Mouse (Mus musculus): Measurements from ENCODE around the gene Cdx2.

The Cdx2 gene

DNA sequence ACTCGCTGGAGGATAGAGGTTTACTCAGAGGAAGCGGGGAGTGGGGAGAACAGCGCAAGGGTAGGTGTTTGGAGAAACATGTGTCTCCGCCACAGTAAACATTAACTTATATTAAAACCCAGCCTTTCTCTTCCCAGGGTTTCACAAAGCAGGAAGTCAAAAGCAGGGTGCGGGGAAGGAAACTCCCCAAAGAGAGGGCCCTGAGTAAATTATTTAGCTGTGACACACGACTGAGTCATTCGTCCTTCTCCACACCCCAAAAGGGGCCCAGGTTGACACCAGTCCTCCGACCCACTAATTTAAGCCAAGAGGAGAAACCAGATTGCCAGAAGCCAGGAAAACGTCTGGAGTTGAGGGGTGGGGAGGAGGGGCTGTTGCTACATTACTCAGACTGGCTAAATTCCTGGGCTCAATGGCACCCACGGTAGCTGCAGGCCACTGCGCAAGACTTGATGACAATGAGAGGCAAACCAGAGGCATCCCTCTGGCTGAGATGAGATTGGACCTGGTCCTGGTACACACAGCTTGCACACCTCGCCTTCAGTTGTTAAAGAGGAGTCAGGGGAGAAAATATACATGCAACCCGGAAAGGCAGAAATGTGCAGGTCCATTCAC is 14.5 kb downstream of the Cdx2 start:
- no peak for DNase-seq (ENCODE audit: low spot score in 2 of 2)

DNA sequence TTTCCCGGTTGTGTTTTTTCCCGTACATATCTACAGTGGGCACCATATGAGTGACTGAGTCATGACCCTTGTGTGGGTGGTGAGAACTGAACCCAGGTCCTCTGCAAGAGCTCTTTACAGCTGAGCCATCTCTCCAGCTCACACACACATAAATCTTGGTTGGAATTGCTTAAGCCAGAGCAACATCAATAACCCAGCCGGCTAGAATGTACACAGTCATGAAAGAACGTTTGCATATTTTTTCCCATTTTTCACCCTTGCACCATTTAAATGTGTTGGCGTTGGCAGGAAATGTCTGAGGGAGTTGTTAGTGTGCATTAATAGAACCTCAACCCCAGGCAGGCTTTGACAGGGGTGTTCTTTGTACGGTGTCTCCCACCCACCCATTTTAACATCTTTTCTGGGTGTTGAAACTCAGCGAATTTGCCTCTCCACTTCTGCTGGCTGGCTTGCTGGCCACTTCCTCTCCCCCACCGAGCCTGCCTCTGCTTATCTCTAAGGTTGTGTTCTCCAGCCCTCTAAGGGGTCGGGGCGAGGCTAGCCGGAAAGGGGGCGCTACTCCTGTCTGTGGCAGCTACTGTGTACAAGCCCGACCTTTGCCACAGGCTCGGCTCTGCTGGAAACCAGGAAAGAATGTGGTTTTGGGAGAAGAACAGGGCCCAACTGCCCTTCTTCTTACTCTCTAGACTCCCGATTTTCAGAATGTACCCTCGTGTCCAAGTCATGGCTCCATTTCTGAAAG is 15.1 kb downstream of the Cdx2 start:
- DNase-seq (ENCODE audit: low spot score in 2 of 2), result no peak

DNA sequence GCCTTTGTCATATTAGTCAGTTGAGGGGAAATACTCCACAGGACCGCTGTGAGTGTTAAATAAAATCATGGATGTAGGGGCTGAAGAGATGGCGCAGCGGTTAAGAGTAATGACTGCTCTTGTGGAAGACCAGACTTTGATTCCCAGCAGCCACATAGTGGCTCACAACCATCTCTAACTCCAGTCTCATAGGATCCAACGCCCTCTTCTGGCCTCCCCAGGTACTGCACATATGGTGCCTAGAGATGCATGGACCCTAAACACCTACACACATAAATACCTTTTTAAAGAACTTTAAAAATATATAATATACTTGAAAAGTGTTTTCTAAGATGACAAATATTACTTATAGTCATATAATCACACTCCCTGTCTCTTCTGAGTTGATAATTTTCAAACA is 22.7 kb downstream of the Cdx2 start:
- no peak for DNase-seq (ENCODE audit: low spot score in 2 of 2)

DNA sequence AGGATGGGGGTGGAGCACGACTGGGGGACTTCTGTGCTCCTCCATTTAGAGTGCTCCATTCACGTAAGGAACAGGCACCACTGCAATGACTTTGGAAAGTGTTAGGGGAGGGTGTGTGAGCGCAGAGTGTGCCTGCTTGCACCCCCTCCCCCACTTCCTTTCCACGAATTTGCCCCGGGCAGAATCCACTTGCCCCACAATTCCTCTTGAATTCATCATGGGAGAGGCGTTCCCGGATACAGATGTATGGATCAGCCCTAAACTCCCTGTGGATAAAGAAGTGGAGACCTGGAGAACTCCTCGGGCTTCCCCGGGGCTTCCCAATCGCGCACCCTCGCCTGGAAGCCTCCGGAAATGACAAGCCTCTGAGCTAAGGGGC is 29.5 kb downstream of the Cdx2 start:
- DNase-seq (ENCODE audit: low spot score in 2 of 2), result no peak

DNA sequence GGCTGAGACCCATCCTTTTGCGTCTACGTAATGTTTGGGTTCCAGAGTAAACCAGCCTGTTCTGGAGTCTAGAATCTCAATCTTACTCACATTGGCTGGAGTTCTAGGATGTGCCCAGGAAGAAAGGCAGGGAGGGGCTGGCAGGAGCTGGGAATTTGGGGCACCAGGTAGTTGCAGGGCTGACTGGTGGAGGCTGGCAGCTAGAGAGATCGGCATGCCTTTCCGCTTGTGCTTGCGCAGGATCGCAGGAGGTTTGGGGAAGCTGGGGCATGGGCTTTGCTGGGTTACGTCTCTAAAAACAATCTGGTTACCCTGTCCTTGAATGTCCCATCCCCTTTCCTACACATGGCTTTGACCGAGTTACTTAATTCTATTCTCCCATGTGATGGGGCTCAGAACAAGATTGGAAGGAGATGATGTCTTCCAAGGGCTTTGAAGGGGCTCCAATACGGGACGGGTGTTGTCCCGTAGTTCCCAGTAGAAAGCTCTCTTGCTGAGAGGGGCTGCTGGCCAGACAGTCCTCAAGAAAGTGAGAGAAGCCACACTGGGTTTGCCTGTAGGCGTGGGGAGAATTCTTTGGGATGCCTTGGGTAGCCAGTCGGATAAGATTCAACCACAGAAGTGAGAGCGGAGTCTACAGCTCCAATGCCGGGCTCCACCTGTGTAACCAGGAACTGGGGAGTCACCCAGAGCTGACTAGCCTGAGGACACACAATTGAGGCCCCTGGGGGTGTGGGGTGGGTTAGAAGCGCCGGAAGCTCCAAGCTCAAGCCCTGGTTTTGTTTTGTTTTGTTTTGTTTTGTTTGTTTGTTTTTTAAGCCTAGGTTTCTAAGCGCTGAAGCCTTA is 30.1 kb downstream of the Cdx2 start:
- no peak for DNase-seq (ENCODE audit: low spot score in 2 of 2)

DNA sequence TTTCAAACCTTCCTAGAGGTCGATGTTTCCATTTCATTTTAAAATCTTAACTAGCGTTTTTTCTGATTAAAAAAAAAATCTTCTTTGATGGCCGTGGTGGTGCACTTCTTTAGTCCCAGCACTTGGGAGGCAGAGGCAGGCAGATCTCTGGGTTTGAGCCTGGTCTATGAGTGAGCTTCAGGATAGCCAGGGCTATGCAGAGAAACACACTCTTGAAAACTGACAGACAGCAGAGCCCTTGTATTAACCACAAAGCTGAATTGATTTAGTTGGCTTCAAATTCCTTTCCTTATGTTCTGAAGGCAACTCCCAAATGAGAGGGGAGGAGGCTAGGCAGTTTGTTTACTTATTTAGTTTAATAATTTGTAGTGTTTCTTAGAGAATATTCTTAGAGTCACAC is 31.3 kb downstream of the Cdx2 start:
- DNase-seq (ENCODE audit: low spot score in 2 of 2), result no peak

DNA sequence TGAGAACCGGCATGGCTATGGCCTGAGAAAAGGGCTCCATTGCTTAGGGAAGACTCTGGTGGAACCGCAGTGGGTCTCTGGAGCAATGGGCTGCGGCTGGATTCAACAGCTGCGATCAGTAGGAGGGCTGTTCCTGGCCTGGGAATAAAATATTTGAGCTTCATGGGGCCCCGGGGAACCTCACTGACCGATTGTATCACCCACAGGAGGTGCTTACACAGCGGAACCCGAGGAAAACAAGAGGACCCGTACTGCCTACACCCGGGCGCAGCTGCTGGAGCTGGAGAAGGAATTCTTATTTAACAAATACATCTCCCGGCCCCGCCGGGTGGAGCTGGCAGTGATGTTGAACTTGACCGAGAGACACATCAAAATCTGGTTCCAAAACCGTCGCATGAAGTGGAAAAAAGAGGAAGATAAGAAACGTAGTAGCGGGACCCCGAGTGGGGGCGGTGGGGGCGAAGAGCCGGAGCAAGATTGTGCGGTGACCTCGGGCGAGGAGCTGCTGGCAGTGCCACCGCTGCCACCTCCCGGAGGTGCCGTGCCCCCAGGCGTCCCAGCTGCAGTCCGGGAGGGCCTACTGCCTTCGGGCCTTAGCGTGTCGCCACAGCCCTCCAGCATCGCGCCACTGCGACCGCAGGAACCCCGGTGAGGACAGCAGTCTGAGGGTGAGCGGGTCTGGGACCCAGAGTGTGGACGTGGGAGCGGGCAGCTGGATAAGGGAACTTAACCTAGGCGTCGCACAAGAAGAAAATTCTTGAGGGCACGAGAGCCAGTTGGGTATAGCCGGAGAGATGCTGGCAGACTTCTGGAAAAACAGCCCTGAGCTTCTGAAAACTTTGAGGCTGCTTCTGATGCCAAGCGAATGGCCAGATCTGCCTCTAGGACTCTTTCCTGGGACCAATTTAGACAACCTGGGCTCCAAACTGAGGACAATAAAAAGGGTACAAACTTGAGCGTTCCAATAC is 32.6 kb downstream of the Cdx2 start:
- DNase-seq (ENCODE audit: low spot score in 2 of 2), result no peak

DNA sequence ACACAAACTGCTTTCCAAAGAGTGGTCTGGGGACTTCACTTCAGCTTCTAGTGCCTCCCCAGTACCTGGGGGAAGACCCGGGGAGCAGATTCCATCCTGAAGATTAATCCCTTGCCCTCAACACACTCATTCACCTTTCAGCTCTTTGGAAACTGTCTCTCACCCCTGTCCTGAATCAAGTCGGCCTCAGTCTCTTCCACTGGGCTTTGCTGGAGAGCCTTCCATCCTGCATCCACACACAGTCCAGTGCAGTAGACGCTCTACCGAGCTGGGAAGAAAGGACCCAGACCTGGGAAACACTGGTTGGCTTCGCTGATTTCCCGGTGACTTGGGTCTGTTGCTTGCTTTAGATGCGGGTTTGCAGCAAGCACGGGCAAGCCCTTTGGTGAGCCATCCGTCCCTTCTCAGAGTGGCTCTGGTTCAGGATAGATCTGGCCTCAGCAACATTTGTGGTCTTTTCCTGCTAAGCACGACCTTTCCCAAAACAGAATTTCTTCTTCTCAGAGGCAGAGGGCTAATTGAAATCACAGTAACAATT is 34.2 kb downstream of the Cdx2 start:
- no peak for DNase-seq (ENCODE audit: low spot score in 2 of 2)

DNA sequence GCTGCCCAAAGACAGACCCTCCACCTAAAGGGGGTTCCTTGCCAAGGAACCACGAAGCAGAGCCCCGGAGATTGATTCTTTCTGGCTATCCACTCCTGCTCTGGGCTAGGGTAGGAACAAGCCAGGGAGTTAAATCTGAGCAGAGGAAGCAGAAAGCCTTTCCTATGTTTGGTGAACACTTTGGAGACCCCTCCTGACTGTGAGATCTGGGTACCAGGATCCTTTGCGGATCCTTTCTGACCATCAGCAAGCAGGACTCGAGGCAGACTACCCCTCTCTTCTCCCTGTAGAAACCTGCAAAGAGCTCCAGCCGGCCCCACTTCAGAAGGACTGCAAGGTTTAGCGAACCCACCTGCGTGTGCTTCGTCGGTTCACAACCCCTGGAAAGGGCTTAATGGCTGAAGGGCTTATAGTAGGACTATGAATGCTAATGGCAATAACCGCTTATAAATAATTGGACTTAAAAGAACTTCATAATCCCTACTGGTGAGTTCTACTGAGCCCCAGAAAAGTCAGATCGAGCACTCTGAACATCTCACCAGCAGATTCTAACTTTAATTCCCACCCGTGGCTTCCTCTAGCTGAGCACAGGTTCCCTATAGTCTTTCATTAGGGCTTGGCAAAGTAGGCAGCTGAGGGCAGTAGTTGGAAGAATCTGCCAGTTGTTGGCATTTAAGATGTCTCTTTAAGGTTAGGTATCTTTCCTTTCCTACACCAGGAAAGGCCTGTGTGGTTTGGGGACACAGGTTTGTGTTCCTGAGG is 34.8 kb downstream of the Cdx2 start:
- DNase-seq (ENCODE audit: low spot score in 2 of 2), result no peak

DNA sequence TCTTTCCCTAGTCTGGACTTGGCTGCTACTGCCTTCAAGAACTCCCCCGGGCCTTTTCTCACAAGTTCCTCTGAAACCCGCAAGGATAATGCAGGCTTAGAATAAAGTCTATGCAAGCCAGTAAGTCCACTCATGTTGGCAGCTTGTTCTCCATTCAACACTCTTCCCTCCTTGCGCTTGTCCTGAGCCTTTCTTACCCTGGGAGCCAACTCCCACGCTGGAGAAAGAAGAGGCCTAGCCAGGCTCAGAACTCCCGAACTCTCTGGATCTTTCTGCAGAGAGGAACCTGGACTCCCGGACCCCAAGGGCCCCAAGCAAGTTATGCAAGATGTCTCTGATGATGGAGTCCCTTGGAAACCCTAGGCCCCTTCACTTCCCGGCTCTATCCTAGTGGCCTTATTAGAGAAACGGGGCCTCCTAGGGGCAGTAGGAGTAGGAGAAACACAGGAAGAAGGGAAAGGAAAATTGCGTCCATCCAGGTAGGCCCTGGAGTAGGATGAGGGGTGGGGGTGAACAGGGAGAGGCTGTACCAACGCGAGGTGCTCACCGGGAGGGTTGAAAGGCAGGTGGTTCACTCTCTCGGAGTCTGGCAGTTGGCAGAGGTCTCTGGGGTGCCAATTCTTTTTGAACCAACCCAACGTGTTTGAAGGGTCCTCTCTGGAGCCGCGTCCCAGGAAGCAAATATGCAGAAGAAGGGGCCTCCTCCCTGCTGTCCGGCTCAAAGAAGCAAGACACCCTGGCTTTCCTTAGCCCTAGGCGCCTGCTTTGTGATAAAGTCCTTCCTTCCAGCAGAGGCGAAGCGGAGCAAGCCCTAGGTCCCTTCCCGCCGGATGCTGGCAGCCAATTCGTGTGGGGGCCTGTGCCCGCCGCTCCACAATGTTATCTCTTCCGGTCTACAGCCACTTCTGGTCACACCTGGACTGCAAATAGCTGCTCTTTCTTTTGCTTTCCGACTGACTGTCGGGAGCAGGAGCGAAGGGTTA is 36.1 kb downstream of the Cdx2 start:
- DNase-seq (ENCODE audit: low spot score in 2 of 2), result no peak

DNA sequence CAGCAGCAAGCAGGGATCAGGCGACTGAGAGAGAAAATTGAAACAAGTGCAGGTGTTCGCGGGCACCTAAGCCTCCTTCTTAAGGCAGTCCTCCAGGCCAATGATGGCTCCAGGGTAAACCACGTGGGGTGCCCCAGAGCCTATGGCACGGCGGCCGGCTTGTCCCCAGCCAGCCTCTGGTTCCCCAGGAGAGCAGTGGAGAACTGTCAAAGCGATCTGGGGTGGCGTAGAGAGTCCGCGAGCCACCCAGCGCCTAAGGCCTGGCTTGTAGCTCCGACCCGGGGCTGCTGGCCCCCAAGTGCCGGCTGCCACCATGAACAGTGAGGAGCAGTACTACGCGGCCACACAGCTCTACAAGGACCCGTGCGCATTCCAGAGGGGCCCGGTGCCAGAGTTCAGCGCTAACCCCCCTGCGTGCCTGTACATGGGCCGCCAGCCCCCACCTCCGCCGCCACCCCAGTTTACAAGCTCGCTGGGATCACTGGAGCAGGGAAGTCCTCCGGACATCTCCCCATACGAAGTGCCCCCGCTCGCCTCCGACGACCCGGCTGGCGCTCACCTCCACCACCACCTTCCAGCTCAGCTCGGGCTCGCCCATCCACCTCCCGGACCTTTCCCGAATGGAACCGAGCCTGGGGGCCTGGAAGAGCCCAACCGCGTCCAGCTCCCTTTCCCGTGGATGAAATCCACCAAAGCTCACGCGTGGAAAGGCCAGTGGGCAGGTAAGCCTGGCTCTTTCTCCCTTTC is 37.0 kb downstream of the Cdx2 start, which contains the start of gene Pdx1:
Gene Pdx1 (plus strand): TSS at position 34 of the 747 bp plus-strand sequence.
- no peak for DNase-seq (ENCODE audit: low spot score in 2 of 2)

DNA sequence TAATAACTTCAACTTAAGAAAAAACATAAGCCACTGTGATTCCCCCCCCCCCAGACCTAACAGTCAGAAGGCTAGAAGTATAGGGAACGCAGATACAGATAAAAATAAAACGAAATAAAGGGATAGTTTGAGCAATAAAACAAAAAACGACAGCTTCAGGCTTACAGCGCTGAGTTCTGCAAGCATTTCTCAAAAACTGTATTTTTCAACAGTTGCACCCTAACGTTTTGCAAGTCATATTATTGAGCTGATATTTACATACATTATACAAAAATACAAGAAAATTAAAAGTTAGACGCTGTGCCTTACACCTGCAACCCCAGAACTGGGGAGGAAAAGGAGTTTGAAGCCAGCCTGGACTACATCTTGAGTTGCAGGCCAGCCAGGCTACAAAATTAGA is 37.7 kb downstream of the Cdx2 start:
- DNase-seq (ENCODE audit: low spot score in 2 of 2), result no peak

DNA sequence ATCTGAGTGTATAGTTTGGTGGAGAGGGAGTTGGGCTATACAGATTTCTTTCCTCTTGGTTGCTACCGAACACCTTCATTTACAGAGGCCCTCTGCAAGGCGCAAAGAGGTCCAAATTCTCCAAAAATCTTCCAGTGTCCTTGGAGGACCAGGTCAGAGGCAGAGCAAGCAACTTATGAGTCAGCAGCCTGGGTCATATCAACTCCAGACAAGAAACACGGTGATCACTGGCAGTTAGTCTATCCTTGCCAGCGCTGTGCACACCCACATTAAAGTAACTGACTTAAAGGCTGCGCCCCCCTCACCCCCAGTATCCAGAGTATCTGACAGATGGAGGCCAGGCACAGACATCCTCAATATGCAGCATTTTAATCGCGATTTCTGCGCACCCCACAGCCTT is 38.3 kb downstream of the Cdx2 start:
- DNase-seq (ENCODE audit: low spot score in 2 of 2), result no peak

DNA sequence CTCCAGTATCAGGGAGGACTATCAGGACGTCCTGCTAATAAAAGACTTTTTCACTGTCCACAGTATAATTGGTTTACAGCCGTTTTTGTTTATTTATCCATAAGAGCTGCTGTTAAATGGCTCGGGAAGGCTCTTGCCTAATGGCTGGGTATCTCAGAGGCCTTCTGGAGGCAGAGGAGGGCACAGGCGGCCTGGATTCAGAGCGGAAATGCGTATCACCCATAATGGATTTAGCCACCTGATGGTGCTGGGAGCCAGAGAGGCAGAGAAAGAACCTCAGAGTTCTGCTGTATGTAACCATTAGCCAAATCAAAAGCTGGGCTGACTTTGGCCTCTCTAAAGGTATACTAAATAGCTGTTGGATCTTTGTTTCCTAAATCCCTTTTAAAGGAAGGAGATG is 39.6 kb downstream of the Cdx2 start:
- no peak for DNase-seq (ENCODE audit: low spot score in 2 of 2)

DNA sequence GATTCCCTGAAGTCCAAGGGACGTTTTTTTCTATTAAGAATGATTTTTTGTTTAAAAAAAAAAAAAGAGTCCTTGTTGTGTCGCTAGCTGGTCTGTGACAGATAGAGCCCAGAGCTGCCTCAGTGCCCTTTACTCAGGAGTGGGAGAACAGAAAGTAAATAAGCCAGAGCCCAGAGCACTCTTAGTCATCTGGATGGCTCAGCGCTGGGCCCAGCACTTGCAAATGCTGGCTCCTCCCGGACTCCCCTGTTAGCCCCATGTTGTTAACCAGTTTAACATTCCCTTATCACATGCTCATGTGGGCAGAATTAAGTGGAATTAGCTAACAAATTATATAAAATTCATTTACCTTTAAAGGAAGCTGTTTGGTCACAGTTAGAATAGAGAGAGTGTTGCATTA is 43.1 kb downstream of the Cdx2 start:
- DNase-seq (ENCODE audit: low spot score in 2 of 2), result no peak

DNA sequence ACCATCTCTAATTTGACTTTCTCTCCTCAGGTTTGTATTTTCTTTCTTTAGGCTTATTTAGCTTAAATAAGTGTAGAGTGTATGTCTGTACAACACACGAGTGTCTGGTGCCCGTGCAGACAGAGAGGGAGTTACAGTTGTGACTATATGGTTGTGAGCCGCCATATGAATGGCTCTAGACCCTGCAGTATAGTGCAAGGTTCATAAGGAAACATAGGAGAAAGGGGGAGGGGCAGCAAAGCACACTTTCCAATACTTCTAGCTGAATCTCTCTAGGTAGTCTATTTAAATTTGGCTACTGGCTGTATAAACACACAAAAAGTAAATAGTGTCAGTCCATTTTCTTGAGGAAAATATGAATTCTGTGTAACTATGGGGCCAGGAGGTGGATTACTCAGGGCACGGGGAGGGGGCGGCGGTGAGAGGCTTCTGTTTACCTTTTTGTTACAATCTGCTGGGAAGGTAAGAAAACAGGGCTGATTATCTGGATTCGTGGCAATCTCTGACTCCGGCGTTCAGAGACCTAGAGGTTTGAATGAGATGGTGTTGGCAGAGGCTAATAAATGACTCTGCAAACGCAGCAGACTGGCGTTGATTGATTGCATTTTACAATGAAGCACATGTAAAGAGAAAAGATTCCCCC is 45.0 kb downstream of the Cdx2 start:
- DNase-seq (ENCODE audit: low spot score in 2 of 2), result no peak

DNA sequence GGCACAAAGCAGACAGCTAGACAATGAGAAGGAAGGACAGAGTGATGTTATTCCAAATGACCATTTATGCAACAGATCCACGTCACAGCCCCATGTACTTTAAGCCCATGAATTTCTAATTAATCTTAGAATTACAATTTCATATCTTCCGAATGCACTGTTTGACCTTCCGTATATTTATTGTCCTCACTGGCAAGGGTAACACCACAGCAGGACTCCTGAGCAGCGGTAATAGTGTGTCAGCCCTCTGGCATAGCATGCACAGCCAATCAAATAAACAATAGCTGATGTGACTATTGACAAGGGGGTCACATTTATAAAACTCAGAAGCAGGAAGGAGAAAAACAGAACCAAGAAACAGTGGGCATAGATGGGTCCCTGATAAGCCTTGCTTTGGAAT is 46.3 kb downstream of the Cdx2 start:
- DNase-seq (ENCODE audit: low spot score in 2 of 2), result no peak

DNA sequence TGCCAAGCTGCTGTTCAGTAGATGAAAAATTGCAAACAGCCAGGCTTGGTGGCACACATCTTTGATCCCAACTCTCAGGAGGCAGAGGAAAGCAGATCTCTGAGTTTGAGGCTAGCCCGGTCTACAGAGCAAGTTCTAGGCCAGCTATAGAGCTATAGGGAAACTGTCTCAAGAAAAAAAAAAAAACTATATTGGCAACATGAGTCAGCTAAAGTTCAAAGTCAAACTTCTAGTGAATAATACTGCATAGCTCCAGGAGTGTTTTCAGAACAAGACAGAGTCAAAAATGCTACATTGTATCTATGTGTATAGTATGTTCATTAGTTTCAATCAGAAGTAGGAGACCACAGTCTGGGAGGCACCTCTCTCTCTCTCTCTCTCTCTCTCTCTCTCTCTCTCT is 46.9 kb downstream of the Cdx2 start:
- no peak for DNase-seq (ENCODE audit: low spot score in 2 of 2)

All from thymus, postnatal 10 days (tissue).